Mouse (Mus musculus) mammary gland, adult 2 months (tissue): ENCODE measurements around the gene Tbl1x. TPM values are rescaled to one million over a fixed set of nuclear protein-coding genes. Genes with fewer than 3 reads are reported as not detected.

Experiments
- polyA plus RNA-seq: library from polyadenylated mRNA; depleted of rRNA; stranded (reverse); fragments of >200 nt; gene quantifications from 2 replicates; pipeline ENCODE4 v1.2.3, GENCODE M21; 2012; ENCODE audit warnings: low replicate concordance; rRNA removed

The Tbl1x gene
- 15.5 and 29.6 TPM in 2 replicates for polyA plus RNA-seq

GRCm38 (mm10) chrX:77510371-77511300, at the start of gene Tbl1x:
Gene Tbl1x, plus strand, starts transcription at chrX:77511013.

